Mouse (Mus musculus): ENCODE data around the gene Timp2.

DNA sequence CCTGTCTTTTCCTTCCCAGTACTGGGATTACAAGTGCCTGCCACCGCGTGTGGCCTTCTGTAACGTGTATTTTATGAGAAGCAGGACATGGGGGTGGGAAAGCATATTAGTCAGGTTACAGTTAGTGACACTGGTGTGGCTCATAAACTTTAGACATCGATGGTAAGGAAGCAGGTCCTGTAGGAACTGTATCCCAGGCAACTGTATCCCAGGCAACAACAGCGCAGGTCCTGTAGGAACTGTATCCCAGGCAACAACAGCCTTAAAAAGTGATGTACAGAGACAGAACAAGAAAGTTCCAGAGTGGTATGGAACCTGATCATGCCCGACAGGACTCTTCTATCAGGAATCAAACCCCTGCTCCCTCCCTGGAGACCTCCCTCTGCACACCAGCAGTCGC is 34.0 kb downstream of the Timp2 start:
- TF ChIP-seq CTCF (IDR thresholded peaks at IDR 0.05) (no peak), EP300 (IDR thresholded peaks at IDR 0.05) (no peak)

All from lung, postnatal 0 days (tissue).